Comparison of ENCODE assay signal across 8 mouse cellular contexts in genomic region chr19:47090550-47091156, GRCm38 (mm10). TPM values are rescaled to one million over a fixed set of nuclear protein-coding genes. Genes with fewer than 3 reads are reported as not detected.
DNase-seq lines count a peak whose midpoint lies in the region; ATAC-seq and TF ChIP-seq lines count a peak whose summit lies in the region.

Gene Usmg5, minus strand, starts transcription at chr19:47090647.
Gene Pdcd11, plus strand, starts transcription at chr19:47090768.

- no peak; the same call in 1 of the 2 replicates for TF ChIP-seq EP300 in heart, postnatal 0 days (IDR thresholded peaks at IDR 0.05; ENCODE audit: low read depth)

- peak within 1 kb of the TSS; percentile 97 for H3K4me3 ChIP-seq in E14TG2a.4 (replicated peaks; ENCODE audit: low read length)
- peak within 1 kb of the TSS; percentile 96 for H3K4me3 ChIP-seq in forebrain, embryonic 12.5 days (replicated peaks)
- H3K4me3 ChIP-seq in heart, postnatal 0 days (ENCODE audit: low read depth, low read length), result peak within 1 kb of the TSS; percentile 96
- H3K4me3 ChIP-seq in liver, embryonic 16.5 days (ENCODE audit: low read depth, low read length), result peak within 1 kb of the TSS; percentile 76
- H3K4me3 ChIP-seq in neural tube, embryonic 13.5 days, result peak within 1 kb of the TSS; percentile 90
- peak within 1 kb of the TSS; percentile 90 for H3K4me3 ChIP-seq in testis, adult 2 months (ENCODE audit: control insufficient read depth, low read depth, low read length)

- peaks cover 30% of the 10 kb centered on the region for H3K4me1 ChIP-seq in E14TG2a.4 (replicated peaks; ENCODE audit: low read depth, low read length)
- peaks cover 16% of the 10 kb centered on the region for H3K4me1 ChIP-seq in forebrain, embryonic 12.5 days
- H3K4me1 ChIP-seq in heart, postnatal 0 days (ENCODE audit: control insufficient read depth, insufficient read depth), result peaks cover 25% of the 10 kb centered on the region
- H3K4me1 ChIP-seq in liver, embryonic 16.5 days (ENCODE audit: control insufficient read depth, low read depth, low read length), result peaks cover 16% of the 10 kb centered on the region
- H3K4me1 ChIP-seq in neural tube, embryonic 13.5 days (replicated peaks), result peaks cover 23% of the 10 kb centered on the region
- H3K4me1 ChIP-seq in testis, adult 2 months (ENCODE audit: control insufficient read depth, insufficient read depth, low read length), result peaks cover 2% of the 10 kb centered on the region; the same call in 1 of the 2 replicates

- peak within 1 kb of the TSS; percentile 76 for H3K27ac ChIP-seq in forebrain, embryonic 12.5 days
- peak within 1 kb of the TSS; percentile 95 for H3K27ac ChIP-seq in heart, postnatal 0 days (ENCODE audit: low read depth)
- H3K27ac ChIP-seq in liver, embryonic 16.5 days (ENCODE audit: low read length), result peak within 1 kb of the TSS; percentile 81
- H3K27ac ChIP-seq in neural tube, embryonic 13.5 days (replicated peaks), result peak within 1 kb of the TSS; percentile 91
- H3K27ac ChIP-seq in testis, adult 2 months (ENCODE audit: control insufficient read depth, insufficient read depth, low read depth, low read length), result peak within 1 kb of the TSS; percentile 93

- WGBS in forebrain, embryonic 12.5 days, result under 1% methylated on average over 56 of the region's 56 CpGs
- under 1% methylated on average over 54 of the region's 56 CpGs for WGBS in heart, postnatal 0 days
- under 1% methylated on average over 56 of the region's 56 CpGs for WGBS in liver, embryonic 16.5 days (ENCODE audit: insufficient replicate concordance)
- under 1% methylated on average over 56 of the region's 56 CpGs for WGBS in neural tube, embryonic 13.5 days

- peak; percentile 92 for DNase-seq in c-Kit-positive CD71-positive TER-119-positive erythroid progenitor cells, embryonic 14.5 days (ENCODE audit: low spot score)
- peak; percentile 96 for DNase-seq in heart, postnatal 0 days (ENCODE audit: low spot score)
- DNase-seq in kidney, postnatal 4 days, result peak; percentile 97 to 98

- peak; percentile 97 for TF ChIP-seq POLR2A in testis, adult 2 months (IDR thresholded peaks at IDR 0.05; ENCODE audit: control insufficient read depth, low read depth, low read length)

- H3K9ac ChIP-seq in forebrain, embryonic 12.5 days, result peak within 1 kb of the TSS; percentile 96
- H3K9ac ChIP-seq in heart, postnatal 0 days (replicated peaks; ENCODE audit: low read depth, low read length), result peak within 1 kb of the TSS; percentile 98
- H3K9ac ChIP-seq in liver, embryonic 16.5 days (ENCODE audit: low read depth, low read length), result peak within 1 kb of the TSS; percentile 98
- peak within 1 kb of the TSS; percentile 97 for H3K9ac ChIP-seq in neural tube, embryonic 13.5 days

- H3K4me2 ChIP-seq in forebrain, embryonic 12.5 days, result peak within 1 kb of the TSS; percentile 87
- peak within 1 kb of the TSS; percentile 92 for H3K4me2 ChIP-seq in heart, postnatal 0 days (ENCODE audit: low read depth, low read length)
- peak within 1 kb of the TSS; percentile 77 for H3K4me2 ChIP-seq in liver, embryonic 16.5 days (ENCODE audit: low read depth, low read length)
- peak within 1 kb of the TSS; percentile 94 for H3K4me2 ChIP-seq in neural tube, embryonic 13.5 days

- no peaks in the 10 kb centered on the region for H3K27me3 ChIP-seq in E14TG2a.4 (ENCODE audit: insufficient read depth, low read length)
- H3K27me3 ChIP-seq in forebrain, embryonic 12.5 days, result no peaks in the 10 kb centered on the region
- no peaks in the 10 kb centered on the region for H3K27me3 ChIP-seq in heart, postnatal 0 days (ENCODE audit: control insufficient read depth, insufficient read depth, low read length)
- no peaks in the 10 kb centered on the region for H3K27me3 ChIP-seq in liver, embryonic 16.5 days (ENCODE audit: control insufficient read depth, insufficient read depth, low read depth, low read length)
- no peaks in the 10 kb centered on the region for H3K27me3 ChIP-seq in neural tube, embryonic 13.5 days
- no peaks in the 10 kb centered on the region for H3K27me3 ChIP-seq in testis, adult 2 months (ENCODE audit: control insufficient read depth, insufficient read depth, low read length)

- no peaks in the 10 kb centered on the region for H3K9me3 ChIP-seq in E14TG2a.4 (ENCODE audit: low read length)
- no peaks in the 10 kb centered on the region for H3K9me3 ChIP-seq in forebrain, embryonic 12.5 days
- no peaks in the 10 kb centered on the region for H3K9me3 ChIP-seq in heart, postnatal 0 days (replicated peaks; ENCODE audit: control insufficient read depth, low read length)
- H3K9me3 ChIP-seq in liver, embryonic 16.5 days (replicated peaks; ENCODE audit: control insufficient read depth, low read length), result no peaks in the 10 kb centered on the region
- no peaks in the 10 kb centered on the region for H3K9me3 ChIP-seq in neural tube, embryonic 13.5 days

- ATAC-seq in forebrain, embryonic 12.5 days (ENCODE audit: low FRiP score), result peak; percentile 100
- peak; percentile 100 for ATAC-seq in heart, postnatal 0 days (ENCODE audit: insufficient read depth, low read depth)
- ATAC-seq in liver, embryonic 16.5 days (ENCODE audit: low read depth), result peak; percentile 99
- peak; percentile 100 for ATAC-seq in neural tube, embryonic 13.5 days (ENCODE audit: low read depth)

- no peak for TF ChIP-seq CTCF in E14TG2a.4 (conservative IDR thresholded peaks at IDR 0.05; ENCODE audit: low read length)
- no peak for TF ChIP-seq CTCF in heart, postnatal 0 days (IDR thresholded peaks at IDR 0.05; ENCODE audit: low read depth)
- no peak for TF ChIP-seq CTCF in testis, adult 2 months (IDR thresholded peaks at IDR 0.05; ENCODE audit: control insufficient read depth, insufficient read depth, insufficient replicate concordance, low read depth, low read length)

- H3K36me3 ChIP-seq in E14TG2a.4 (ENCODE audit: insufficient read depth, low read length), result peaks cover 70% of the 10 kb centered on the region
- peaks cover 35% of the 10 kb centered on the region for H3K36me3 ChIP-seq in forebrain, embryonic 12.5 days (replicated peaks)
- H3K36me3 ChIP-seq in heart, postnatal 0 days (replicated peaks; ENCODE audit: control insufficient read depth, insufficient read depth, low read length), result peaks cover 44% of the 10 kb centered on the region
- peaks cover 14% of the 10 kb centered on the region for H3K36me3 ChIP-seq in liver, embryonic 16.5 days (ENCODE audit: control insufficient read depth, insufficient read depth)
- peaks cover 39% of the 10 kb centered on the region for H3K36me3 ChIP-seq in neural tube, embryonic 13.5 days
- H3K36me3 ChIP-seq in testis, adult 2 months (ENCODE audit: control insufficient read depth, insufficient read depth, low read length), result no peaks in the 10 kb centered on the region

RNA-seq across cellular contexts. Expression of gene Usmg5, which starts in this region (rescaled TPM):
- polyA plus RNA-seq in forebrain, embryonic 12.5 days (2016; fragmentation: Nextera tagmentation; extraction: Ambion mirVana), result 1,294 and 1,345 TPM in 2 replicates
- 1,537 and 1,673 TPM in 2 replicates for total RNA-seq in heart, postnatal 0 days (2014; rRNA removed; ENCODE audit: low replicate concordance)
- 5,899 and 6,150 TPM in 2 replicates for polyA plus RNA-seq in heart, postnatal 0 days (2015; fragmentation: Nextera tagmentation; extraction: Ambion mirVana)
- polyA plus RNA-seq in liver, embryonic 16.5 days (2015; fragmentation: Nextera tagmentation; extraction: Ambion mirVana), result 680 and 757 TPM in 2 replicates
- 1,573 and 1,642 TPM in 2 replicates for polyA plus RNA-seq in neural tube, embryonic 13.5 days (2015; fragmentation: Nextera tagmentation; extraction: Ambion mirVana)
- polyA plus RNA-seq in testis, adult 2 months (2012; rRNA removed), result 104 and 138 TPM in 2 replicates

RNA-seq across cellular contexts. Expression of gene Pdcd11, which starts in this region (rescaled TPM):
- polyA plus RNA-seq in forebrain, embryonic 12.5 days (2016; fragmentation: Nextera tagmentation; extraction: Ambion mirVana), result 12.6 and 13.4 TPM in 2 replicates
- total RNA-seq in heart, postnatal 0 days (2014; rRNA removed; ENCODE audit: low replicate concordance), result 7.7 and 8.8 TPM in 2 replicates
- 3.2 and 4.0 TPM in 2 replicates for polyA plus RNA-seq in heart, postnatal 0 days (2015; fragmentation: Nextera tagmentation; extraction: Ambion mirVana)
- polyA plus RNA-seq in liver, embryonic 16.5 days (2015; fragmentation: Nextera tagmentation; extraction: Ambion mirVana), result 3.3 and 3.4 TPM in 2 replicates
- 5.1 and 5.7 TPM in 2 replicates for polyA plus RNA-seq in neural tube, embryonic 13.5 days (2015; fragmentation: Nextera tagmentation; extraction: Ambion mirVana)
- polyA plus RNA-seq in testis, adult 2 months (2012; rRNA removed), result 6.6 and 6.8 TPM in 2 replicates

Comparison
In these comparisons a context has a peak if more than half of its experiments do, and no peak if none do; other contexts are left out.
1. Peak in every context shown above with its lines: DNase-seq, ATAC-seq, H3K4me3 ChIP-seq and H3K27ac ChIP-seq.